Mouse (Mus musculus): ENCODE results near the gene Cdc20. TPM values are rescaled to one million over a fixed set of nuclear protein-coding genes. Genes with fewer than 3 reads are reported as not detected.

The Cdc20 gene
- 210 and 211 TPM in 2 replicates for polyA plus RNA-seq (2015; fragmentation: Nextera tagmentation; extraction: Ambion mirVana)

DNA sequence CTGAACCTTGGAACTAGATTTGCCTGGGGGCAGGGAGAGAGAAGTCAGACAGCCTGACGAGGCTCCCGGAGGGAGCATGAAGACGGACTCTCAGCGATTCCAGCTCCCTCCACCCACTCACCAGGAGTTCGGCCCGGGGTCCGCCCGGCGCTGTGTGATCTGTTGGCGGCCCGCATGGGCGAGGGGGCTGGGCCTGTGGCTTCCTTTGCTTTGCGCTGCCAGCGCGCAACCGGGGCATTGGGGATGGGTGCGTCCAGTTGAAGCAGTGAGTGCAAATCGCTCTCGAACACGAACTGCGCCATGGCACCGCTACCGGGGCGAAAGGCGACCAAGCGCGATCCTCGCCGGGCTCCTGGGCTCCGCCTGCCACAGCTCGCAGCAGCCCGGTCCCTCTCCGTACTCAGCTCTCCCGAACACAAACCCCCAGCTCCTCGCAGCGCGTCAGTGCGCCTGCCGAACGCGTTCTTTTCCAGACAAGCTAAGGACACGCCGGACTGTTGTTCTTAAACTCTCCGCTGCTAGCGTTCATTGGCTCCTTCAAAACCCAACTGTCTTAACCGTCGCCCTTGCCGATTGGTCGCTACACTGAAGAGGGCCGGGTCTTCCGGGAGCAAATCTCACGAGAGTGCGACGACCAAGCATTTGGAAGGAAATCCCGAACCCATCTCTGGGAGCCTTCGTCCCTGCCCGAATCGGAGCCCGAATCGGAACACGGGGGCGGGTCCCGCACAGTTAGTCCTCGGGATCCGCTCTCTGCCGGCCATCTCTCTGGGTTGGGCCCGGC lies at the start of gene Cdc20:
Gene Cdc20 (minus strand): TSS at position 533 of the 784 bp plus-strand sequence.
- no peaks in the 10 kb centered on the region for H3K27me3 ChIP-seq
- no peaks in the 10 kb centered on the region for H3K9me3 ChIP-seq (replicated peaks)
- WGBS (ENCODE audit: insufficient replicate concordance) = under 1% methylated on average over 67 of the region's 67 CpGs
- ATAC-seq (ENCODE audit: low read depth) (peak; percentile 94), DNase-seq (peak; percentile 91)
- H3K4me3 ChIP-seq (replicated peaks) = peak within 1 kb of the TSS; percentile 93
- H3K4me1 ChIP-seq (replicated peaks) = peaks cover 51% of the 10 kb centered on the region
- H3K36me3 ChIP-seq = peaks cover 43% of the 10 kb centered on the region
- peak within 1 kb of the TSS; percentile 95 for H3K27ac ChIP-seq
- H3K4me2 ChIP-seq = peak within 1 kb of the TSS; percentile 87
- peak within 1 kb of the TSS; percentile 96 for H3K9ac ChIP-seq

DNA sequence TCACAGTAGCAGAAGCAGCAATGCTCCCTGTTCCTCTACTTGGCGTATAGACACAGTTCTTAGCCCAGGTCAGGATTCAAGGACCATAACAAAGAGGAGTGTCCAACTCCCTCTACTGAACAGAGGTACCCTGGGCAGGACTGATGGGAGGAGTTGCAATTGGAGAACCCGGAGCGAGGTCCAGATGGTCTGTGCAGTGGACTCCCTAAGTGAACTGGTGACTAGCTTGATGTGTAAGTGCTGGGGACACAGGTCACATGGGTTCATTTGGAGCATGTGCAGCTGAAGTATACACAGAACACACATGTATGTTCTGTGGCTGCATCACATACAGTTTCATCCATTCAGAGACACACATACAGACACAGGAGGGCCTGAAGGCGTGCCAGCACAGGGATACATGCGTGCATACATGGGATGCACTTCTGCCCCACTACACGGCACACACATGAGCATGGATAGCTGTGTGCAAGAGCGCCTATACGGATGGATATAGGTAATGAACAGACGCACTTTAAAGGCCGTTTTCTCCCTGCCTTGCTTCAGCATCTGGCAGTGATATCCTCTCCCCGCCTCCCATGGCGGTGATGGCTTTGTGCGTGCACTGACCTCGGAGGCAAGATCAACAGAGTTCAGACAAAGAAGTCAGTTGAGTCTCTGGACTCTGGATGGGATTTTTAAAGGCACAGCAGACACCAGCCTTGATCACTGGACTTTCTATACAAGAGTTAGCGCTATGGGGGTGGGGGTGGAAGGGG lies 39.8 kb upstream of the Cdc20 start:
- Histone ChIP-seq H3K4me1 (replicated peaks) (no peaks in the 10 kb centered on the region), H3K4me2 (no peak overlapping the region), H3K9ac (no peak overlapping the region), H3K27ac (no peak overlapping the region), H3K27me3 (no peaks in the 10 kb centered on the region), H3K36me3 (no peaks in the 10 kb centered on the region), H3K9me3 (replicated peaks) (no peaks in the 10 kb centered on the region), H3K4me3 (replicated peaks) (no peak overlapping the region)
- ATAC-seq (ENCODE audit: low read depth) (no peak), DNase-seq (no peak)
- 64% methylated on average over 15 of the region's 15 CpGs for WGBS (ENCODE audit: insufficient replicate concordance)

GRCm38 (mm10) chr4:118472687-118473086 lies 35.5 kb upstream of the Cdc20 start:
- no peak overlapping the region for H3K4me2 ChIP-seq
- no peaks in the 10 kb centered on the region for H3K27me3 ChIP-seq
- H3K4me1 ChIP-seq (replicated peaks) = no peaks in the 10 kb centered on the region
- no peak overlapping the region for H3K4me3 ChIP-seq (replicated peaks)
- 78% methylated on average over 11 of the region's 11 CpGs for WGBS (ENCODE audit: insufficient replicate concordance)
- ATAC-seq (ENCODE audit: low read depth) = no peak
- H3K9me3 ChIP-seq (replicated peaks) = no peaks in the 10 kb centered on the region
- DNase-seq = no peak
- no peak overlapping the region for H3K27ac ChIP-seq
- H3K9ac ChIP-seq = no peak overlapping the region
- H3K36me3 ChIP-seq = no peaks in the 10 kb centered on the region

DNA sequence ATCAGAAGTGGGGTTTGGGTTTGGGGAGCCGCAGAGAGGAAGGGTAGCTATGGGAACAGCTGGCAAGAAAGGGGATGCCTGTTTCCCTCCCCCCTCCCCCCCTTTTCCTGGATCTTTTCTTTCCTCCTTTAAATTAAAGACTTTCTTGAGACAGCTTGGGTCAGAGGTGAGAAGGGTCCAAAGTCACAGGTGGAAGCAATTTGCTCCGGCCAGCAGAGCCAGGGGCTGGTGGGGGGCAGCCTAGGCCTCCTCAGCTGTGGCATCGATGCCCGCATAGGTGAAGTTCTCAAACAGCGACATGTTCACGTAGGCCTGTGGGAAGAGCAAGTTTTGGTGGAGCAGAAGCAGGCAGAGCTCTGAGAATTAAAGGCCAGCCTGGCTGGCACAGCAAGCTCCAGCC lies 34.1 kb upstream of the Cdc20 start:
- Histone ChIP-seq H3K27ac (no peak overlapping the region), H3K27me3 (no peaks in the 10 kb centered on the region), H3K36me3 (no peaks in the 10 kb centered on the region), H3K9me3 (replicated peaks) (no peaks in the 10 kb centered on the region), H3K4me2 (no peak overlapping the region), H3K4me3 (replicated peaks) (no peak overlapping the region), H3K9ac (no peak overlapping the region), H3K4me1 (replicated peaks) (no peaks in the 10 kb centered on the region)
- no peak for ATAC-seq (ENCODE audit: low read depth)
- WGBS (ENCODE audit: insufficient replicate concordance) = 82% methylated on average over 6 of the region's 6 CpGs
- DNase-seq = no peak

DNA sequence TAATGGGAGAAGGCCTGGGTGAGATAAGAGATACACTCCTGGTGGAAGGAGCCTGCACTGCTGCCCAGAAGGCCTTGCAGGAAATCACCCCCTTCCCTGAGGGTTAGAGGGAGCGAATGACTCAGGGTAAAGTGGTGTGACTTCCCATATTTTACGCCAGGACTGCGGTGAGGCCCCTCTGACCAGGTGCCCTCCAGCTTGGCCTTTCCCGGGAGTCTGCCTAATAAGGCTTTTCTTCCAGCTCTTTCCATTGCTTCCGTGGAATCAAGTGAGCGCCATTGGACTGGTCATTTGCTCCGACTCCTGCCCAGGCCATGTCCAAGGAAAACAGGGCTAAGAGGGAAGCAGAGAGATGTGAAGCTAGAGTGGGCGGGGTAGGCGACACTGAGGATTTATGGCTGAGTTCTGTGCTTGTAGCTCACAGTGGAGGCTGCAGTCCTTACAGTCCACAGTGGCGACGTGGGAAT lies 28.6 kb upstream of the Cdc20 start:
- Histone ChIP-seq H3K27me3 (no peaks in the 10 kb centered on the region), H3K27ac (no peak overlapping the region), H3K4me2 (no peak overlapping the region), H3K4me1 (replicated peaks) (peaks cover 4% of the 10 kb centered on the region; the same call in 1 of the 2 replicates), H3K36me3 (no peaks in the 10 kb centered on the region), H3K4me3 (replicated peaks) (no peak overlapping the region), H3K9ac (no peak overlapping the region), H3K9me3 (replicated peaks) (no peaks in the 10 kb centered on the region)
- WGBS (ENCODE audit: insufficient replicate concordance) = 16% methylated on average over 11 of the region's 11 CpGs
- no peak for DNase-seq
- ATAC-seq (ENCODE audit: low read depth) = 0 out of 2 replicates have a peak, but pooled peaks have one; percentile 41

DNA sequence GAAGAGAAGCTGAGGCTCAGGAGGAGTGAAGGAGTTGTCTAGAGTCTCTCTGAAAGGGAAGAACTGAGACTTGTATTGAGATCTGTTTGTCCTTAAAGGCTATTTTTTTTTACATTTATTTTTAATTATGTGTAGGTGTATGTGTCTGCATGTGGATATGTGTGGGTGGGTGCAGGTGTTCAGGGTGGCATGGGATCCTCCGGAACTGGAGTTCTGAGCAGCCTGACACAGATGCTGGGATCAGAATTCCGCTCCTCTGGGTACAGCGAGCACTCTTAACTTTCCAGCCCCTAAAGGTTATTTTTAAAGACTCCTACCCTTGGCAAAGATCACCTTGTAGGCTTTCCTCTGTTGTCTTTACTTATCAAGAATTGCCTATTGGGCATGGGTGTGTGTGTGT lies 27.8 kb upstream of the Cdc20 start:
- H3K4me1 ChIP-seq (replicated peaks) = peaks cover 4% of the 10 kb centered on the region; the same call in 1 of the 2 replicates
- ATAC-seq (ENCODE audit: low read depth) (no peak), DNase-seq (no peak)
- 66% methylated on average over 3 of the region's 3 CpGs for WGBS (ENCODE audit: insufficient replicate concordance)
- no peaks in the 10 kb centered on the region for H3K36me3 ChIP-seq
- no peaks in the 10 kb centered on the region for H3K9me3 ChIP-seq (replicated peaks)
- H3K4me2 ChIP-seq = no peak overlapping the region
- no peak overlapping the region for H3K4me3 ChIP-seq (replicated peaks)
- no peak overlapping the region for H3K27ac ChIP-seq
- no peak overlapping the region for H3K9ac ChIP-seq
- H3K27me3 ChIP-seq = no peaks in the 10 kb centered on the region

GRCm38 (mm10) chr4:118457345-118457975 lies 20.3 kb upstream of the Cdc20 start, which contains the start of gene Mpl:
TSS of gene Mpl (minus strand) at chr4:118457513.
- no peaks in the 10 kb centered on the region for H3K36me3 ChIP-seq
- peak; percentile 60; the same call in 1 of the 2 replicates for ATAC-seq (ENCODE audit: low read depth)
- peaks cover 9% of the 10 kb centered on the region for H3K4me1 ChIP-seq (replicated peaks)
- no peak within 1 kb of the TSS for H3K9ac ChIP-seq
- H3K9me3 ChIP-seq (replicated peaks) = no peaks in the 10 kb centered on the region
- 0 out of 2 replicates have a peak within 1 kb of the TSS, but pooled peaks have one; percentile 4 for H3K4me3 ChIP-seq (replicated peaks)
- 21% methylated on average over 9 of the region's 9 CpGs for WGBS (ENCODE audit: insufficient replicate concordance)
- DNase-seq = no peak
- no peaks in the 10 kb centered on the region for H3K27me3 ChIP-seq
- no peak within 1 kb of the TSS for H3K27ac ChIP-seq
- H3K4me2 ChIP-seq = no peak within 1 kb of the TSS

DNA sequence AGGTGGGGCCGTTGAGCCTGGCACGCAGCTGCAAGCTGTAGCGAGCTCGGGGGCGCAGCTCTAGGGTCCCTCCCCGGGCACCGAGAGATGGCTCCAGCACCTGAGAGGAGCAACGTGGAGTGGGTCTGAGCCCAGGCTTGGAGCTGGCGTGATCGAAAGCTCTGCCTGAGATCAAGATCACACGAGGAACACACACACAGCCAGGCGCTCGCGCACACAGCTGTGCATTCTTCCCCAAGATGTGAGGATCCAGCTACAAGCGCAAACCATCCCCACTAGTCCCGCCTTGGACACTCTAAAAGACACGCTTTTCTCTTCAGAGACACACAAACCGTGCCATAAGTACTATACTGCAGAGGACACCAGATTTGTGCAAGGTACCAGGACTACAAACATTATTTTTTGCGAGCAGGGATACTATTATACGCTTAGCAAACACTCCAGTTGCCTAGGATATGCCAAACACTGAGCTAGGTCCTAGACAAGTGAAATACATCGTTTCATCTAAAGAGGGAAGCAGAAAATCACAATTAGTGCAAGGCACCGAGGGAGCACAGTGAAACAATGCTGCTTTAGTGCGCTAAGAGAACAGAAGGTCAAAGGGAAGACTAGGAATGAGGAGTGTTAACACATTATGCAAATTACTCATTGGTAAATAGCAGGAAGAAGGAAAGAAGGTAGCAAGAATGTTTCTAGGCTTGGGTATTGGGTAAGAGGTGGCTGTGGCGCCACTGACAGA lies 9.4 kb upstream of the Cdc20 start:
- 57% methylated on average over 24 of the region's 24 CpGs for WGBS (ENCODE audit: insufficient replicate concordance)
- Histone ChIP-seq H3K4me3 (replicated peaks) (peak overlapping the region; percentile 36), H3K27ac (no peak overlapping the region)

GRCm38 (mm10) chr4:118445781-118446414 lies 8.7 kb upstream of the Cdc20 start:
- Histone ChIP-seq H3K9ac (0 out of 2 replicates have a peak overlapping the region, but pooled peaks have one; percentile 6), H3K4me3 (replicated peaks) (peak overlapping the region; percentile 36), H3K36me3 (no peaks in the 10 kb centered on the region), H3K4me2 (peak overlapping the region; percentile 55), H3K9me3 (replicated peaks) (no peaks in the 10 kb centered on the region), H3K27ac (no peak overlapping the region), H3K4me1 (replicated peaks) (peaks cover 12% of the 10 kb centered on the region), H3K27me3 (no peaks in the 10 kb centered on the region)
- ATAC-seq (ENCODE audit: low read depth) = peak; percentile 54; the same call in 1 of the 2 replicates
- no peak for DNase-seq
- 43% methylated on average over 18 of the region's 18 CpGs for WGBS (ENCODE audit: insufficient replicate concordance)

More for the DNA sequence above, 9.4 kb upstream of the Cdc20 start:
- 0 out of 2 replicates have a peak overlapping the region, but pooled peaks have one; percentile 6 for H3K9ac ChIP-seq
- DNase-seq (no peak), ATAC-seq (ENCODE audit: low read depth) (0 out of 2 replicates have a peak, but pooled peaks have one; percentile 5)
- peaks cover 12% of the 10 kb centered on the region for H3K4me1 ChIP-seq (replicated peaks)
- H3K4me2 ChIP-seq = peak overlapping the region; percentile 55
- no peaks in the 10 kb centered on the region for H3K27me3 ChIP-seq
- H3K36me3 ChIP-seq = no peaks in the 10 kb centered on the region
- no peaks in the 10 kb centered on the region for H3K9me3 ChIP-seq (replicated peaks)

GRCm38 (mm10) chr4:118445088-118445487 lies 7.9 kb upstream of the Cdc20 start:
- Histone ChIP-seq H3K27me3 (no peaks in the 10 kb centered on the region), H3K4me3 (replicated peaks) (no peak overlapping the region), H3K36me3 (no peaks in the 10 kb centered on the region), H3K9ac (no peak overlapping the region), H3K4me1 (replicated peaks) (peaks cover 12% of the 10 kb centered on the region), H3K4me2 (no peak overlapping the region), H3K9me3 (replicated peaks) (no peaks in the 10 kb centered on the region), H3K27ac (no peak overlapping the region)
- 74% methylated on average over 10 of the region's 10 CpGs for WGBS (ENCODE audit: insufficient replicate concordance)
- DNase-seq (no peak), ATAC-seq (ENCODE audit: low read depth) (no peak)
